Mouse (Mus musculus): Measurements from ENCODE around the gene Sirt2.
A peak's percentile ranks its signal among the peaks of the same experiment; 100 is the strongest.

The Sirt2 gene

DNA sequence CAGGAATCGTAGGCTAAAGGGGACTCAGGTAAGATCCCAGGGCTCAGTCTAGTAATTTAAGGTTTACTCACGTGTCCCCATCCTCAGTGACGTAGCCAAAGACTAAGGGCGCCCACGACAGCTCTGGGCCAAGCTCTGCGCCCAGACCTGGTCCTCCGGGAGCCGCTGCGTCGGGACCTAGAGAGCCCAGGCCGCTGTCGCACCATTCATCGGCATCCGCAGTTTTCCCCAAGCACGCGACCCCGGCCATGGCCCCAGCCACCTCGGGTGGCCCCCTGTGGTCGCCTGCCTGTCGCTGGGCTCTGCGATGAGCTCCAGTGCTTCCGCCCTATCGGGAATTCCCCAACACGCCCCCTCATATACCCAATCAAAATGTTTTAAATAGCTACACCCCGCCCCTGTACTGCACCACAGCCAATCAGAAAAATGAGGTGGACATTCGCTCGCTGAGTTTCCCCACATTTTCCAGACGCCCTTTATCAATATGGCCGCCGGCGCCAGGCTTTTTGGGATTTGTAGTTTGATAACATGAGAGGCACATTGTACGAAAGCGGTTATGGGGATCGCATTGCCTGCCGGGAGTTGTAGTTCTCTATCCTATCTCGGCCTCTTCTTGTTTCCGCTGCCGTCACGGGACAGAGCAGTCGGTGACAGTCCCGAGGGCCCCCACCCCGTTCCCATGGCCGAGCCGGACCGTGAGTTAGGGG is at the start of gene Sirt2:
Gene Sirt2, plus strand, starts transcription at position 563 of the 707 bp plus-strand sequence.
- peak; percentile 100 for DNase-seq (ENCODE audit: low read depth, low spot score)

DNA sequence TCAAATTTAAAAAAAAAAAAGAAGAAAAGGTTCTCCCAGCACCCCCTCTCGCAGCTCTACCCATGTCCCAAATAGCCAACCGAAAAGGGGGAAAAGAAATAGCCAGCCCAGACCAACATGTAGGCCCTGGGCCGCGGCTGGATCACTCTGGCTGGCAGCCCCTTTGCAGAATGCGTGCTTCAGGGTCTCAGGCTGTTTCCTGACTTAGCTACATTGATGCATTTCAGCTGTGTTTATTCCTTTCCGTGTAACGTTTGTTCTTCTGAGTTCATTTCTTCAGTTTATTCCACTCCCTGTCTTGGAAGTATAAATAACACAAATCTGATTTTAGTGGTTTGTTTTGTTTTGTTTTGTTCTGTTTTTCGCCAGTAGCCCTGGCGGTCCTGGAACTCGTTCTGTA is 48.8 kb upstream of the Sirt2 start:
- no peak for DNase-seq (ENCODE audit: low read depth, low spot score)

DNA sequence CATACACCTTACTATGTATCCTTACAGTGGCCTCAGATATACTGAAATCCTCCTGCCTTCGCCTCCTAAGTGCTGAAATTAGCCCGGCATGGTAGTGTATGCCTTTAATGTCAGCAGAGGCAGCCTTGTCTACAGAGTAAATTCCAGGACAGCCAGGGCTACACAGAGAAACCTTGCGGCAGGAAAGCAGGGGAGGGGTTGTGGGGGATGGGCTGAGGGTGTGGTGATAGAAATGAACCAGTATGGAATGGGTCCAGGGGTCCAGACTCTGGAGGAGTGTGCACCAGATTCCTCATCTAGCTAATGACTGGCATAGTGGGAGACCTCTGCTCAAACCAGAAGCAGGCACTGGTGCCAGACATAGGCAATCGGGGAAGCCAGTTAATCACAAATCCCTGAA is 47.4 kb upstream of the Sirt2 start:
- DNase-seq (ENCODE audit: low read depth, low spot score) = peak; percentile 85

DNA sequence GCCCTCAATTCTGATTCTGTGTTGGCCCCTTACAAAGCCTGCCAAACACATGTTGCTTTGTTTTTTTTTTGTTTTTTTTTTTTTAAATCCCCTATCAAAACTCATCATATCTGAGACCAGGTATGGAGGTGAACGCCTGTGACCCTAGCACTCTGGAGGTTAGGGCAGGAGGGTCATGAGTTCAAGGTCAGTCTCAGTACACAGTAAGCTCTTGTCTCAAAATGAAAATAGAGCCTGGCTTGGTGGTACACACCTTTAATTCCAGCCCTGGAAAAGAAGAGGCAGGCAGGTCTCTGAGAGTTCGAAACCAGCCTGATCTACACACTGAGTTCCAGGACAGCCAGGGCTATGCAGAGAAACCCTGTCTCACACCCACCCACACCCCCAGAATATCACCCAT is 46.9 kb upstream of the Sirt2 start:
- peak; percentile 69 for DNase-seq (ENCODE audit: low read depth, low spot score)

DNA sequence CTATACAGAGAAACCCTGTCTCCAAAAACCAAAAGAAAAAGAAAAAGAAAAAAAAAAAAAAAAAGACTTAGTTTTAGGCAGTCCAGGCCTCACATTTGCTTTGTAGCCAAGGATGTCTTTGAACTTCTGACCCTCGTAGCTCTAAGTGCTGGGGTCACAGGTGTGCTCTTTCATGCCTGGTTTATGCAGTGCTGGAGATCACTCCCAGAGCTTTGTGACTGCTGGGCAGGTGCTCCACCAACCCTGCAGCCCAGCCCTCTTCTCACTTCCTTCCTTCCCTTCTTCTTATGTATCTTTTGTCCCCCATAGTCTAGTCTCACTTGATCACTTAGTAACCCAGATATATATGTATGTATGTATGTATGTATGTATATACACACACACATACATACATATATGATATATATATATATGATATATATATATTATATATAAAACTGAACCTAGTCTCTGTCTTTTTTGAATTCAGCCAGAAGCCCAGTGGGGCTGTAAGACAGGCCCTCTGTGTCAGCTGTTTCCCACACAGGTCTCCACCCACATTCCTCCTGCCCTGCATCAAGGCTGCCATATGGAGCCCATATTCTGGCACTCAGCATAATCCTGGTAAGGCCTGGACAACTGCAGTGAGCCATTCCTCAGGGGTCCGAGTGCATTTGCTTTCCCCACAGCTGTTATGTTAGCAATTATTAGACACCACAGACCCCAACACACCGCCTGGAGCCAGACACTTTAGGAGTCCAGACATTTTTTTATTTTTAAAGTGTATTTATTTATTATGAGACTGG is 45.6 kb upstream of the Sirt2 start:
- no peak for DNase-seq (ENCODE audit: low read depth, low spot score)

DNA sequence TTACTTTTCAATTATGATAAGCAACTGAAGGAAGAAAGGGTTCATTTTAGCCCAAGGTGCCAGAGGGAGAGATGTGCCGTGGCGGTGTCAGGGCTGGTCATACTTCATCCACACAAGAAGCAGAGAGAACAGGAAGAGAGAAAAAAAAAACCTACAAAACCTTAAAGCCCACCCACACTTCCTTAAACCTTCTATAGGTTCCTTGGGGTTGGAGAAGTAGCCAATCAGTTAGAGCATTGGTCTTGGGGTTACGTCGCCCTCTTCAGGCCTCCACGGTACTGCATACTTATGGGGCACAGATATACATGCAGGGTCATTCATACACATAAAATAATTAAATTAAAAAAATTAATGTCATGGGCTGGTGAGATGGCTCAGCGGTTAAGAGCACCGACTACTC is 44.5 kb upstream of the Sirt2 start:
- DNase-seq (ENCODE audit: low read depth, low spot score) = peak; percentile 66

DNA sequence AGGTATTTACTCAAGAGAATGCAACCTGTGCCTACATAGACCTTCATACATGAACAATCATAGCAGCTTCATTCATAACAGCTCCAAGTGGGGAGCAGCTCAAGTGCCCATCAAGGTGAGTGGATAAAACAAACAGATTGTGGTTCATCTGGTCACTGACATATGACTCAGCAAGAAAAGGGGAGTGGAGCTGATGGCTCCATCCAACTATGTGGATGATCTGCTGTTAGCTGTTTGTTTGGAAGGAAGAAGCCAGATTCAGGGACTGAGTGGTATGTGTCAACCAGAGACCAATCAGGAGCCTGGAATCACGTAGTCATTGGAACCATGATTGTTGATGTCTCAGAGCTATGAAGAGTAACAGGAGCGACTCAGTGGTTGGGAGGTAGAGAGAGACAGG is 41.9 kb upstream of the Sirt2 start:
- peak; percentile 72 for DNase-seq (ENCODE audit: low read depth, low spot score)

DNA sequence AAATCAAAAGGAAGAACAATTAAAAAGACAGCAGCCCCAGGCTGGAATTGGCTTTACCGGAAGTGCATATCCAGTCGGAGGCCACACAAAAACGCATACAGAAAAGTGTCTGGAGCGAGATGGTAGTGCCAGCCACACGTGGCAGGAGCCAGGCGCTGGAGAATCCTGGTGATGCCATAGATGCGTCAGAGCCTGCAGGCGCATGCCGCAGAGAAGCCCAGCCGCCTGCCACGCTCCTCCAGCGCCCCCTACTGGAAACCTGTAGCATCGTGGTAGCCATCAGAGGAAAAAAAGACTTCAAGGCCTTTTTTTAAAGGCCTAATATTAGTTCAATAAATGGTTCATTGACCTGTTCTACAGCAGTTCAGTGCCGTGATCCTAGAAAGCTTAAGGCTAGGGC is 39.9 kb upstream of the Sirt2 start:
- peak; percentile 82 for DNase-seq (ENCODE audit: low read depth, low spot score)

DNA sequence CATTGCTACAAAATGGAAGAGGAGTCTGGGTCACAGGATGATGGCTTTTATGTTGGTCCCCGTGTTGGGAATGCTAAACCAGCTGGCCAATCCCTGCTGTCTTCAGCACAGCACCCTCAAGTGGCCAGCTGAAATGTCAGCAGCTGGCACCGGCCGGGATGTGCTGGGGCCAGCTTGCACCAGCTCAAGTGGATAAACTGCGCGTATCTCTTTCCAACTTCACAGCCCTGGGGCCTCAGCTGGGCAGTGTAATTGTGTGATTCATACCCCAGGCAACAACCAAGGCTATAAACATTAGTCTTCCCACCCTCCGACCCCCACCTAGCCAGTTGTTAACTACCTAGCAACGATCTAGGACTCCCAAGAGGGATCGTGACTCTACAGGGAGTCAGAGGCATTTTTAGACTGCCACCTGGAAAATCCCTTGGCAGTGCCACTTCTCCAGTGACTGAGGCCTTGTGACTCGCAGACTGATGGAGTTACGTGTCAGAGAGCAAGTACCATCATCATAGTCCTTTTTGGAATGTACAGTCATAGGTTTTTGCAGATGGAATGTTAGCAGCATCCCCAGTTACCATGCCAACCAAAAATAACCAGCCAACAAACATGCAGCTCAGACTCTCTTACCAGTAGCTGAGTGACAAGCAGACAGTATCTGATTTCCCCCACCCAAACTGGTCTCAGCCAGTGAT is 38.7 kb upstream of the Sirt2 start:
- no peak for DNase-seq (ENCODE audit: low read depth, low spot score)

DNA sequence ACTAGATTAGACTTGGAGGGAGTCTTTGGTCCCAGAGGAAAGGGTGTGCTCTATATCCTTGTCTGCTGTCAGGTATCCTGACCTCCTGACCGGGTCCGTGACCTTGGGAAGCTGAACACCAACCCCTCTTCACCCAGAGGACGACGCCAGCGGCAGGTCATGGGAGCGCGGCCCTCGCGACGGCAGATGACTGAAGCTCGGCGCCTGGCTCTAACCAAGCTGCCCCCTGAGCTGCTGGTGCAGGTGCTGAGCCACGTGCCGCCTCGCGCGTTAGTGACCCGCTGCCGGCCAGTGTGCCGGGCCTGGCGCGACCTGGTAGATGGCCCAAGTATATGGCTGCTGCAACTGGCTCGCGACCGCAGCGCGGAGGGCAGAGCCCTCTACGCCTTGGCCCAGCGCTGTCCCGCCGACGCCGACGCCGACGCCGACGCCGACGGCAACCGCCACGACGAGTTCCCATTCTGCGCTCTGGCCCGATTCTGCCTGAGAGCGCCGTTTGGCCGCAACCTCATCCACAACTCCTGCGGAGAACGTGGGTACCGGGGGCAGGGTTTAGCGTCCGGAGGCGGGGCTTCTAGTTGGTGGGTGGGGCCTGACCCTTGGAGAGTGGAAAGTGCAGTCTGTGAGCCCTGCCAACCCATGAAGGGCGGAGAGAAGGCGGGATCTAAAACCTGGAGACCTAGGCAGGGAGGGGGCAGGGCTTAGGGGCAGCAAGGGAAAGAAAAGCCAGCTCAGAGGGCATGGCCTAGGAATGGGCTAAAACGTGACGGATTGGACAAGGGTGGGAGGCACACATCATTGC is 34.0 kb upstream of the Sirt2 start:
- peak; percentile 98 for DNase-seq (ENCODE audit: low read depth, low spot score)

DNA sequence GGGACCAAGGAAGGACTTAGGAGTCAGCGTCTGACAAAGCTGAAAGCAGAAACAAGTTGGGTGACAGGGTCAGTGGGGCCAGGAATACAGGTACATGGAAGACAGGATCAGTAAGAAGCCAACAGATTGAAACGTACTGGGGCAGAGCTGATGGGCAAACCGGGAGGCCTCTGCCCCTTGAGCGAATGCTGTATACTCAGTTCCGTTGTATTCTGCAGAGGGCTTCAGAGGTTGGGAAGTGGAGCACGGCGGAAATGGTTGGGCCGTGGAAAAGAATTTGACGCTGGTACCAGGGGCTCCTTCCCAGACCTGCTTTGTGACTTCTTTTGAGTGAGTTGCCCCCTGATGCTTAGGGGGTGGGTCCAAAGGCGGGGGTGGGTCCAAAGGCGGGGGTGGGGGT is 33.3 kb upstream of the Sirt2 start:
- DNase-seq (ENCODE audit: low read depth, low spot score) = peak; percentile 68

DNA sequence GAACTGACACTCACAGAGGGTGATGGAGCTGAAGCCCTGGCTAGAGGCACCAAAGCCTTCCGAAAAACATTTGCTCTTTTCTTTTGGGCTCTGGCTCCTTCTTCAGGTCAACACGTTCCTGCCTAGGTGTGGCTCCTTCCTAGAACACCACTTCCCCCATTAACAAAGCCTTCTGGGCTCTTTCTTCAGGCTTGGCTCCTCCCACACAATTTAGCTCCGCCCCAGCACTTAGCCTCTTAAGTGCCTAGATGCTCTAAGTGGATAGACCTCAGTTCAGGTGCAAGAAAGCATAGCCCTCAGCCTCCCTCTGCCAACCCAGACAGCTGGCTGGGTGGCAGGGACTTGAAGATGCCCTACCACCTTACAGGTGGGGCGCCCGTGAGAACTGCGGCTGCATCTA is 30.8 kb upstream of the Sirt2 start:
- DNase-seq (ENCODE audit: low read depth, low spot score) = peak; percentile 96

DNA sequence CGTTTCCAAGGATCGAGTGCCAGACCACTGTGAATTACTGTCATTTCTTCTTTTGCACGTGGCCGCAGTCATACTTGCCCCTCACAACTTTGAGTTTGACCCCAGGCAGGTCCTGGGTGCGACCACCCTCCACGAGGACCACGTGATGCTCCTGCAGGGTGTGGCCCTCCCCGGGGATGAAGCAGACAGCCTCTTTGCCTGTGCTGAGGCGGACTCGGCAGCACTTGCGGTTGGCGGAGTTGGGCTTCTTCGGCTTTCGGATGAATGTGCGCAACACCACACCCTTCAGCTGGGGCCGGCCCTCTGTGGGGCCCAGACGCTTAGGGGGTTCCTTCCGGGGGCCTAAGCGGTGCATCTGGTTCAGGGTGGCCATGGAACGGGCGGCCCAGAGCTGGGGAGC is 26.7 kb upstream of the Sirt2 start:
- peak; percentile 46 for DNase-seq (ENCODE audit: low read depth, low spot score)

DNA sequence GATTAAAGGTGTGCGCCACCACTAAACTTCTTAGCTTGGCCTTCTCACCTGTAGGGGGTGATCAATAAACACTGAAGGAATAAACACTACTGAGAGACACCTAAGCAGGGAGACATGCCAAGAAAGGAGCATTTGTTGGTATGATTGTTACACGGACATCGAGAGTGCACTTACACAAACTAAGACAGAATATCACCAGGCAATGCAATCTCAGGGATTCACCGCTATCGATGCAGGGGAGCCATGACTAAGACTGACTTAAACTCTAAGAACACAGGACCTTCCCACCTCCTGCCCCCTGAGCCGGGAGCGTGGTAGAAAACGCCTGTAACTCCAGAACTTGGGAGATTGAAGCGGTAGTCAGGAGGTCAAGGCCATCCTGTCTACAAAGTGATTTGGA is 25.6 kb upstream of the Sirt2 start:
- DNase-seq (ENCODE audit: low read depth, low spot score) = peak; percentile 41

DNA sequence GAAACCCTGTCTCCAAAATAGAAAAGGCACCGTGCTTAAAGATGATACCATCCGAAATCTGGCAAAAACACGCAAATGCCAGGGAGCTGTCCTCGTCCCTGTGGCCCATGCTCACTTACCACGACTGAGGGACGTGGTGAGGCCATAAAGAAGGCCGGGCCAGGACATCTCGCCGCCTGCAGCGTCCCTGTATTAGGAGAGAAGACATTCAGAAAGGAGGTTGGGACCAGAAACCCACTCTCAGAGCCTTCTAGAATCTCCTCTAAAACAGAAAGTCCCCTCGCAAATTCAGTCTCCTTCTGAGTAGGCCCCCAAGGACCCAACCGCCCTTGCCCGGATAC is 25.2 kb upstream of the Sirt2 start:
- DNase-seq (ENCODE audit: low read depth, low spot score) = no peak

DNA sequence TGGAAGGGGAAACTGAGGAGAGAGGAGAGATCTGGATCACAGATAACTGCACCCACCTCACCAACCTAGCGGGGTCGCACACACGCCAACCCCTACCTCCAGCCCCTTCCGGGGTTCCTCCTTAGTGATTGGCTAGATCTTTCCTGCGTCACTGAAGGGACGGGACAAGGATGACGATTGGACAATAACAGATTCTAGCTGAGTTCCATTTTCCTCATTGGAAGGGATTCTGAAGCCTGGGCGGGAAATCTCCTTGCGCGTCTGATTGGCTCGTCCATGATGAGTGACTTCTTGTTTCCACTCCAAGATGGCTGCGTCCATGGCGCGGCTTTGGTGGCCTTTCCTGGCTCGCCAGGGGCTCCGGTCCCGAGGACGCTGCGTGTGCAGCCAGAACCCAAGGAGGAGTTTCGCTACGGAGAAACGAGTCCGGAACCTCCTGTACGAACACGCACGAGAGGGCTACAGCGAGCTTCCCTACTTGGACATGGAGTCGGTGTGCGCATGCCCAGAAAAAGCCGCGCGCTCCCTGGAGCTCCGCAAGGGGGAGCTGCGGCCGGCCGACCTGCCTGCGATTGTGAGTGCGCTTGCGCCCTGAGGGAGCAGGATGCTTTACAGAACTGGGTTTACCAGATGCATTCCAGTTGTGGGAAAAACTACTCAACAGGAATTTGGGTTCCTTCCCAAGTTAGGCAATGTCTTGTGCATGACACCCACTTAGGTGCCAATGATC is 24.7 kb upstream of the Sirt2 start, which contains the start of the genes Mrps12 and Sars2:
Gene Mrps12, minus strand, starts transcription at position 112 of the 730 bp plus-strand sequence.
Gene Sars2, plus strand, starts transcription at position 284 of the 730 bp plus-strand sequence.
- peak; percentile 100 for DNase-seq (ENCODE audit: low read depth, low spot score)

DNA sequence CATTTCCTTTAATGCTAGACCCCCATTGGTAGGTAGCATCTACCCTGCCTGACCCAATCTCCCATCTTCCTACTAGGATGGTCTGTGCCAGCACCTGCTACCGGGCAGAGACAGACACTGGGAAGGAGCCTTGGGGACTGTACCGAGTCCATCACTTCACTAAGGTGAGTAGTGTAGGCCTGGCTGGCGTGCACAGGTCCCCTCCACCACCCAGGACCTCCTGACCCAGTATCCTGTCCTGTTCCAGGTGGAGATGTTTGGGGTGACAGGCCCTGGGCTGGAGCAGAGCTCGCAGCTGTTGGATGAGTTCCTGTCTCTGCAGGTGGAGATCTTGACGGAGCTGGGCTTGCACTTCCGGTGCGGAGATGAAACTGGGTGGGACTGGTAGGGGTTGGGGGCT is 16.6 kb upstream of the Sirt2 start:
- DNase-seq (ENCODE audit: low read depth, low spot score) = no peak

DNA sequence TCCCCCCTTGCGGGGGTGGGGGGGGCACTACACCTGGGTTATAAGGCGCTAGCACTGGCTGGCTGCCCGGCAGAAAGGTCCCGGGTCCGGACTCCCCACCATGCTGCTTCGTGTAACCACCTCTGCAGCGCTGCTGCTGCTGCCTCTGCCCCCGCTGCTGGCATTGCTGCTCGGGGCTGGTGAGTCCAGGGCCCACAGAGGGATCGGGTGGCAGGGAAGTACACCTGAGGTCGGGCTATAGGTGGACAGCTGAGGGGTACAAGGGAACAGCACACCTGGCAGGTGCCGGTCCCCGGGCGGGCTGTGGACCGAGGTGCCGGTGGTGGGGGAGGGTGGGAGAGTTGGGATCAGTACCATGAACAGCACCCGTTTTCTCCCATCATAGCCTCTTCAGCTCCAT is 10.5 kb upstream of the Sirt2 start, which contains the start of gene Ccer2:
Gene Ccer2, plus strand, starts transcription at position 96 of the 400 bp plus-strand sequence.
- peak; percentile 61 for DNase-seq (ENCODE audit: low read depth, low spot score)

DNA sequence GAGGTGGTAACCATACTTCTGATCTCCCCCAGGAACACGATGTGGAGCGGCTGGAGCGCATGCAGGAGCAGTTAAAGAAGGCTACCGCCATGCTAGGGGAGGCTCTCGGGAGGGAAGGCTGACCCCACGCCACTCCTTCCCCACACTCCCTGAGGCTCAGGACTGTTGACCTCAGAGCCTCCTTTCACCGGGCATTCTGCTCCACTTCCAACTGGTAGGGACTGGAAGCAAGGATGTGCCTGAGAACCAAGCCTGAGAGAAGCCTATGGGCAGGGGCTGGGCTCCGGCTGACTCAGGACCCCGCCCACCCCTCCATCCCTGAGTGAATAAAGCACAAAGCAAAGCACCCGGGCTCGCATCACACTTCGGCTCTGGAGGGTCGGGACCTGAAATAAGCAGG is 7.9 kb upstream of the Sirt2 start:
- DNase-seq (ENCODE audit: low read depth, low spot score) = no peak

DNA sequence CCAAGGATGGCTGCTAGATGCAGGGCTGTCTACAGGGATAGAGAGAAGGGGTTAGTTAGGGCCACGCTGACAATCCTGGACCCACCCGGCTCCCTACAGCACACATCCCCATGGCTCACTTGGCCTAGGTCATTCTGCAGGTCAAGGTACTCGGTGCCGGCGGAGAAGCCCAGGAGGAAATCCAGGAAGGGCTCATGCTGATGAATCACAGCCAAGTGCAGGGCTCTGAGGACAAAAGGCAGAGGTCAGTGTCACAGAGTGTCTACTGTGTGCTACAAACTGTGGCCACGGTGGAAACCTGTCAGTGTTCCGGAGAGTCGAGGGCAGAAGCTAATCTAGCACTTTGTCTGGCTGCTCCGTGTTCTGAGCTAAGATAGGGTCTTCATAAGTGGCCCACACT is 4.6 kb upstream of the Sirt2 start:
- no peak for DNase-seq (ENCODE audit: low read depth, low spot score)

DNA sequence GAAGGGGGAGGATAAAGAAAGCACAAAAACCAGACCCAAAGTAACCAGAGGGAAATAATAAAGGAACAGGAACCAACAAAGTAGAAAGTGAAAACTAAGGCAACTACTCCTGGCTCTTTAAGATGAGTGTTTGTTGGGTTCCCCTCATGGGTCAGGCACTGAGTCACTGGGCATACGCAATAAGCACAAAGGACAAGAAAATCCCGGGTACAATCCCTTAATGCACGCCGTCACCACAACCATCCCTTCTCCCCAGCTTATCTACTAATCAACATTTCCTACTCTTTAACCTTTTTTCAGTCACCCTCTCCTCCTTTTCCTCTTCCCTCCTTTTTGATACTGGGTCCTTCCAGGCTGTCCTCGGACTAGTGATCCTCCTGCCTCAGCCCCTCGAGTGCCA is 1.3 kb upstream of the Sirt2 start:
- DNase-seq (ENCODE audit: low read depth, low spot score) = no peak
